Mouse (Mus musculus) neural tube, embryonic 15.5 days (tissue): ENCODE measurements at regions not wholly inside any gene's neighbourhood (a gene's known extent, or its start where the extent isn't known, plus 50 kb on each side); places are given as distances from the start of the nearest gene placed in this dataset.

Experiments
- ATAC-seq: fragments of 200-750 bp; cut with Nextera tagmentation; 2 replicates; pipeline ENCODE4 v1.8.0; 2017; ENCODE audit warnings: mild to moderate bottlenecking, moderate TSS enrichment, moderate library complexity; ENCODE audit not compliant: low FRiP score
- H3K27ac ChIP-seq: fragments of 300-500 bp; sonication (generic); replicated peaks from 2 replicates; pipeline ENCODE4 v1.5.1; 2015; ENCODE audit warnings: mild to moderate bottlenecking, inconsistent platforms
- H3K27me3 ChIP-seq: fragments of 300-500 bp; sonication (generic); replicated peaks from 2 replicates; pipeline ENCODE4 v1.6.1; 2015; ENCODE audit warnings: inconsistent platforms
- H3K36me3 ChIP-seq: fragments of 300-500 bp; sonication (generic); 2 replicates; pipeline ENCODE4 v1.6.1; 2015; ENCODE audit warnings: inconsistent platforms
- H3K4me1 ChIP-seq: fragments of 300-500 bp; sonication (generic); 2 replicates; pipeline ENCODE4 v1.6.1; 2015; ENCODE audit warnings: inconsistent platforms
- H3K4me2 ChIP-seq: fragments of 300-500 bp; sonication (generic); 2 replicates; pipeline ENCODE4 v1.6.1; 2015; ENCODE audit warnings: inconsistent platforms, mild to moderate bottlenecking, moderate library complexity
- H3K4me3 ChIP-seq: fragments of 300-500 bp; sonication (generic); replicated peaks from 2 replicates; pipeline ENCODE4 v1.5.1; 2015; ENCODE audit warnings: mild to moderate bottlenecking, inconsistent platforms
- H3K9ac ChIP-seq: fragments of 300-500 bp; sonication (generic); replicated peaks from 2 replicates; pipeline ENCODE4 v1.6.1; 2015; ENCODE audit warnings: mild to moderate bottlenecking, inconsistent platforms
- H3K9me3 ChIP-seq: fragments of 300-500 bp; sonication (generic); replicated peaks from 2 replicates; pipeline ENCODE4 v1.6.1; 2016; ENCODE audit warnings: inconsistent platforms
- WGBS: fragments of 180-500 bp; shearing (Covaris S2); methylation state at CpG from one replicate; pipeline ENCODE4 v1.1.7; 2015; ENCODE audit warnings: mixed read lengths; 5-methylcytosine and 5-hydroxymethylcytosine counted together

DNA sequence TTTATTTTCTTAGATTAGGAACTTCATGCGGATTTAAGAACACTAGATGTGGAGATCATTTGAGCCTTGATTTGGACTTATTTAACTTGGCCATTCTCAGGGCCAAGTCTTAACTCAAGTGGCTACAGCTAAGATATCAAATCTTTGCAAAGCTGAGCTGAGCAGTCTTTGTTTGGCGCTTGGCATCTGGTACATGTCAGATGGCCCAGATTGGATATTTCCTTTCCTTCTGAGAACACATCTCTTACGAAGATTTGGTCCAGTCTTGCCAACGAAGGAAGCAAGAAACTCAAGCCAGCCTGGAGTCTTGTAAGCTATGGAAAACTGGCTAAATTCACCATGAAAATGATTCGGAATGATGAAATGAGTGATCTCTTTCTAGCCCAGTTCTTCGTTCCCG lies 59.1 kb upstream of the Cdc42ep3 start:
- Histone ChIP-seq H3K4me2 (no peak overlapping the region), H3K9ac (no peak overlapping the region), H3K4me3 (no peak overlapping the region), H3K9me3 (no peaks in the 10 kb centered on the region), H3K27me3 (no peaks in the 10 kb centered on the region), H3K36me3 (no peaks in the 10 kb centered on the region), H3K4me1 (no peaks in the 10 kb centered on the region), H3K27ac (no peak overlapping the region)
- WGBS, result 95% methylated on average over 7 of the region's 7 CpGs
- ATAC-seq, result no peak

DNA sequence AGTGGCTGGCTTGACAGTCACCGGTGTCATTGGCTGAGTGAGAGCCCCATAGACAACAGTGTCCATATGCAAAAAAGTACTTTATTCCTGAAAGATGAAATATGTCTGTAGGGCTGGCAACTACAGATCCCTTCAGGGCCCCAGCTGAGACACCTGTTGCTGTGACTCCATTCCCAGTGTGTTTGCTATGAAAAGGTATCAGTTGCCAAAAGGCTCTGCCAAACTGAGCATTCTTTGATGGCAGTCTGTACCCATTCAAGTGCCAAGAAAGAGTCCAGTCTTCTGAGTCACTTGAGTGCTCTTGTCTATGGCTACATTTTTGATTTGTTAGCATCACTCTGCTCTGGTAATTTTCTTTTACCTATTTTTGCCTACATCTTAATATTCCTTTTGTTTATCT lies 63.1 kb upstream of the Cdc42ep3 start:
- Histone ChIP-seq H3K9ac (no peak overlapping the region), H3K27me3 (no peaks in the 10 kb centered on the region), H3K9me3 (no peaks in the 10 kb centered on the region), H3K4me1 (no peaks in the 10 kb centered on the region), H3K4me3 (no peak overlapping the region), H3K27ac (no peak overlapping the region), H3K36me3 (no peaks in the 10 kb centered on the region), H3K4me2 (no peak overlapping the region)
- 83% methylated on average over 1 of the region's 1 CpGs for WGBS
- no peak for ATAC-seq

DNA sequence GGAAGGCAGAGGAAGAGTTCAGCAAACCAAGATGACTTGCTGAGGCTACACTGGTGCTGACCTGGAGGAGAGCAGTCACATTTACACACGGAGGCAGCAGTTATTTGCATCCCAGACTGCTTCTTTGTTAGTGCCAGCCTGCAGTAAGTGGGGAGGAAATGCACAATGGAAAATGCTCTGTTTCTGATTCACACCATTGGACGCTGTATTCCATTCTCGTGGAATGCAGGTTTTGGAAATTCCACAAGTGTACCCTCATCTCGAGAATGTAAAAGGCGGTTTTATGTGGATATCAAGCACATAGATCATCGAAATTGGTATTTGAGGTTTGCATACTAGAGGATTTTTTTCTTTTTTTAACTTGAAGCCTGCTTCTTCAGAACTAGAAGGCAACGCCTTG lies 66.7 kb upstream of the Cdc42ep3 start:
- H3K9ac ChIP-seq, result no peak overlapping the region
- no peaks in the 10 kb centered on the region; the same call in 1 of the 2 replicates for H3K9me3 ChIP-seq
- 77% methylated on average over 7 of the region's 7 CpGs for WGBS
- no peaks in the 10 kb centered on the region for H3K27me3 ChIP-seq
- no peaks in the 10 kb centered on the region for H3K4me1 ChIP-seq
- no peak overlapping the region for H3K27ac ChIP-seq
- no peak overlapping the region for H3K4me3 ChIP-seq
- no peak overlapping the region for H3K4me2 ChIP-seq
- ATAC-seq, result no peak
- H3K36me3 ChIP-seq, result no peaks in the 10 kb centered on the region

DNA sequence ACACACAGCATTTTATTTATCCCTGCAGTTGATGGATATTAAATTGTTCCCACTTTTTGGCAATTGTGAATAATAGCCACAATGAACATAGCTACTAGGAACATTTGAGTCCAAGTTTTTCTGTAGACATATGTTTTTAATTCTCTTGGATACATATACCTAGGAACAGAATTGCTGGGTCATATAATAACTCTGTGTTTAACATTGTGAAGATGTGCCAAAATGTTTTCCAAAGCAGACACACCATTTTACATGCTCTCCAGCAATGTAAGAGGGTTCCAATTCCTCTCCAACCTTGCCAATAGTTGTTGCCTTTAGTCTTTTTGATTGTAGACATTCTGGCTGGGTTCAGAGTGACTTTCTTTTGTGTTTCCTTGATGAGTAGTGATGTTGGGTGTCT lies 84.3 kb upstream of the Cdc42ep3 start:
- H3K4me1 ChIP-seq, result no peaks in the 10 kb centered on the region
- H3K9ac ChIP-seq, result no peak overlapping the region
- H3K27ac ChIP-seq, result no peak overlapping the region
- no peaks in the 10 kb centered on the region for H3K27me3 ChIP-seq
- no peak overlapping the region for H3K4me3 ChIP-seq
- H3K9me3 ChIP-seq, result no peaks in the 10 kb centered on the region
- no peaks in the 10 kb centered on the region for H3K36me3 ChIP-seq
- no peak overlapping the region for H3K4me2 ChIP-seq
- no peak for ATAC-seq

DNA sequence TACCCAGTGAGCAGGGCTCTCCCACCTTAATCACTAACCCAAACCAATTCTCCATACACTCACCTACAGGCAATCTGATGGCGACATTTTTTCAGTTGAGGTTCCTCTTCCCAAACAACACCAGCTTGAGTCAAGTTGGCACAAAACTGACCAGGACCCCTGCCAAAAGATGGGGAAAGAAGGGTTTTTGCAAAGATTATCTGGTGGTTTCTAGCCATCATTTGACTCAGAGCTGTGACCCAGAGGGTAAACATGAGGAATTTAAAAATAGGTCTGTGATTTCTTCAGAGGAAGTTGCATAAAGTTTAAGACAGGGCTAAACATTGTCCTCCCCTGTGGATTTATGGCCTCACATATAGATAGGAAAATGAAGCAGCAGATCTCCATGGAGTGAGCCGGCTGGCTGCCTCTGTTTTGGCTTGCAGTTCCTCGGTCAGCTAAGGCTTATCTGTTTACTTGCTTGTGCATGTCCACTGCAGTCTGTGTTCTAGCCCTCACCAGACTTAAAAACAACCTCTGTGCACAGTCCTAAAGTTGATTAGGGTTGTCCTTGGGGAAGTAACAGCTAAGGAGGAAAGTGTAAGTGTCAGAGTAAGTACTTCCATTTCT lies 87.7 kb upstream of the Cdc42ep3 start:
- no peak for ATAC-seq
- Histone ChIP-seq H3K9ac (no peak overlapping the region), H3K4me2 (no peak overlapping the region), H3K9me3 (no peaks in the 10 kb centered on the region), H3K36me3 (no peaks in the 10 kb centered on the region), H3K27ac (no peak overlapping the region), H3K4me1 (no peaks in the 10 kb centered on the region), H3K27me3 (no peaks in the 10 kb centered on the region), H3K4me3 (no peak overlapping the region)
- WGBS, result 78% methylated on average over 3 of the region's 3 CpGs

DNA sequence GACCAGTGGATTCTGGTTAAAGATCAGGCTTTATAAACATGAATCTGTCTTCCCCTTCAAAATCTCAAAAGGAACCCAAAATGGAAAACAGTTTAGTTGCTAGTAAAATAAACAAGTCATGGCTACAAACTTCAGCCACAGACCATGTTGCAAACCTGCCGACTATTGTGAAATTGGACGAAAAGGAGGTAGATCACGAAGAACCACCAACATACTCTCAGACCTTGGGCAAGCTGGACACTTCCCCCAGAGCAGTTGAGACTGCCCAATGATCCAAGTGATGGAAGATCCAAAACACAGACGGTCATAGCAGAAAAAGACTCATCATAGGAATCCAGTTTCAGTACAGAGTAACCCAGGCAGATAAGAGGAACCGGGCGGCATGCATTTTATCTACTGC lies 92.3 kb upstream of the Cdc42ep3 start:
- Histone ChIP-seq H3K36me3 (no peaks in the 10 kb centered on the region), H3K9ac (no peak overlapping the region), H3K27ac (no peak overlapping the region), H3K9me3 (no peaks in the 10 kb centered on the region), H3K27me3 (no peaks in the 10 kb centered on the region), H3K4me3 (no peak overlapping the region), H3K4me2 (no peak overlapping the region), H3K4me1 (peaks cover 5% of the 10 kb centered on the region)
- no peak for ATAC-seq
- WGBS, result 96% methylated on average over 6 of the region's 6 CpGs

DNA sequence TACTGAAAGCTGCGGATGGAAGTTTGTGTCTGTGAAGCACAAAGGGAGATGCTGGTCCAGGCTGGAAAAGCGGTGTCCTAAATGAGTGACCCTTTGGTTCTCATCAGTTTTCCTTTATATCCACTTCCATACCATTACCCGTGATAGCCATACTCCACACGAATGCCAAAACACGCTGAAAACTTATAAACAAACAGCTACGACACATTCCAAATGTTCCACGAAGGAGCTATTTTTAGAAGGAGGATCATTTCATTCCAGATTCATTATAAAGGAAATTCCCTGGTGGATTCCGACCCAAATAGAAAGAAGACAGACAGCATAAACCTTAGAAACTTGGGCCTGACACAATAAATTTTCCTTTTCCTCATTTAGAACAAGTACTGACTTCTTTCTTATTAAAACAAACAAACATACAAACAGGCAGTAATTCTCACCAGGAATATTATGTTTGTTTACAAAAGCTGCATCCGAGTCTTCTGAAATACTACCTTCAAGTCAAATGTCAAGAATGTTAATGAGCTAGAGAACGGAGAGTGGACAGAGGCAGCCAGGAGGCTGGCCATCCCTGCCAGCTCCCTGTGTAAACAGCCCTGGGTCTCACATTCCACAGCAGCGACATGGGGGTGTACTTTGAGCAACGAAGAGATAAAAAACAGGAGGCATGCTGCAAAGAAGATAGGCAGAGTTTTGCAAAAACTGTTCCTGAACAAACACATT lies 96.4 kb upstream of the Cdc42ep3 start:
- Histone ChIP-seq H3K4me1 (peaks cover 16% of the 10 kb centered on the region), H3K36me3 (no peaks in the 10 kb centered on the region), H3K27me3 (no peaks in the 10 kb centered on the region), H3K27ac (no peak overlapping the region), H3K9ac (no peak overlapping the region), H3K4me2 (no peak overlapping the region), H3K9me3 (no peaks in the 10 kb centered on the region), H3K4me3 (no peak overlapping the region)
- WGBS, result 25% methylated on average over 12 of the region's 12 CpGs
- ATAC-seq, result no peak

DNA sequence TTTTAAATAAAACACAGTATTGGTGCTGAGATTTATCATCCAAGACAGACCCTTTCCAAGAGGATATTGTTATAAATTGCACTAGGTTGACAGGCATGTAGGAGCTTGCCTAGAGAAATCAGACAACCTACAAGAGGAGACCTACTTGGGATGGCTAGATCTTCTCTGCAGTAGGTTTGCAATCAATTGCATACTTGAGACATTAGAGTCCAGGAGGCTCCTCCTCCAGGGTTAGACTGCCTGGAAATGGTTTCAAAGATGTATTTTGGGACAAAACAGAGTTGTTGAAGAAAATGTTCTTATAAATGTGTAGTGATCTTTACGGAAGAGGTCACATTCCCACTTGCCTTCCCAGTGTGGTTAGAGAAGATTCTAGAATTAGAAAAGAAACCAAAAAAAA lies 98.9 kb upstream of the Cdc42ep3 start:
- H3K27me3 ChIP-seq, result no peaks in the 10 kb centered on the region
- 94% methylated on average over 1 of the region's 1 CpGs for WGBS
- H3K9me3 ChIP-seq, result no peaks in the 10 kb centered on the region
- H3K9ac ChIP-seq, result no peak overlapping the region
- ATAC-seq, result no peak
- H3K4me2 ChIP-seq, result no peak overlapping the region
- no peak overlapping the region for H3K27ac ChIP-seq
- H3K36me3 ChIP-seq, result no peaks in the 10 kb centered on the region
- H3K4me1 ChIP-seq, result peaks cover 16% of the 10 kb centered on the region
- H3K4me3 ChIP-seq, result no peak overlapping the region

DNA sequence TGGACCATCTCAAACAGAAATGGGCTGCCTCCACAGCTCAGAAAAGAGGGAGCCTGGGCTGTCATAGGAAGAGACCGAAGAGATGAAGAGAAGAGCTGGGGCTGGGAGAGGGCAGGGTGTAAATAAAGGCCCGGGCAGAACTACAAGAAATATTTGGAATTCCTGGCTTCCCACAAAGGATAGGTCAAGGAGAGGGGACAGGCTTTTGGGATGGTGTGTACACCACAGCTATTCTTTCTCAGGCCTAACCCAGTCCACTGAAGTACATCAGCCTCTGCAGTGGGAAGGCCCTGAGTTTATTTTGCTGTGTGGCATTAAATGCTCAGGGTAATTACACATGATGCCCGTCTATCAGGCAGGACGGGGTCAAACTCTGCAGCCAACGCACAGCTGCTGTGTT lies 99.6 kb upstream of the Cdc42ep3 start:
- H3K4me2 ChIP-seq, result no peak overlapping the region
- no peak overlapping the region for H3K9ac ChIP-seq
- no peaks in the 10 kb centered on the region for H3K9me3 ChIP-seq
- peaks cover 16% of the 10 kb centered on the region for H3K4me1 ChIP-seq
- no peak overlapping the region for H3K27ac ChIP-seq
- no peak for ATAC-seq
- H3K36me3 ChIP-seq, result no peaks in the 10 kb centered on the region
- 43% methylated on average over 5 of the region's 5 CpGs for WGBS
- H3K27me3 ChIP-seq, result no peaks in the 10 kb centered on the region
- H3K4me3 ChIP-seq, result no peak overlapping the region

DNA sequence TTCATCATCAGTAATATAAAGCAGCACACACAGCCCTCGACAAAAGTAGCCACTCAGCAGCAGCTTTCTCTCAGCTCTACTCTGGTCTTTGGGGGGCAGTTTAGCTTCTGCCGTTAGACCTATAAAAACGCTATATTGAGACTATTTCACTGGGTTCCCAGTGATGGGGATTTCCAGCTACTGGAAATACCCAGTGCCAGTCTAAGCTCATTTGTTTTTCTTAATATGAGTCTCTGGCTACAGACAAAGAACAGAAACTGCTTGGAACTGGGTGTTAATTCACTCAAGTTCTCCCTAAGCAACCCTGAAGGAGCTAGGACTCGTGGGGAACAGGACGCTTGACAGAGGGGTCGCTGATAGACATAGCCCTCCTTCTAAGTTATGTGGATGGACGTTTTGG lies 100.3 kb upstream of the Cdc42ep3 start:
- Histone ChIP-seq H3K27me3 (no peaks in the 10 kb centered on the region), H3K4me1 (peaks cover 16% of the 10 kb centered on the region), H3K9me3 (no peaks in the 10 kb centered on the region), H3K4me3 (no peak overlapping the region), H3K36me3 (no peaks in the 10 kb centered on the region), H3K27ac (no peak overlapping the region), H3K9ac (no peak overlapping the region), H3K4me2 (no peak overlapping the region)
- no peak for ATAC-seq
- WGBS, result 56% methylated on average over 7 of the region's 7 CpGs

DNA sequence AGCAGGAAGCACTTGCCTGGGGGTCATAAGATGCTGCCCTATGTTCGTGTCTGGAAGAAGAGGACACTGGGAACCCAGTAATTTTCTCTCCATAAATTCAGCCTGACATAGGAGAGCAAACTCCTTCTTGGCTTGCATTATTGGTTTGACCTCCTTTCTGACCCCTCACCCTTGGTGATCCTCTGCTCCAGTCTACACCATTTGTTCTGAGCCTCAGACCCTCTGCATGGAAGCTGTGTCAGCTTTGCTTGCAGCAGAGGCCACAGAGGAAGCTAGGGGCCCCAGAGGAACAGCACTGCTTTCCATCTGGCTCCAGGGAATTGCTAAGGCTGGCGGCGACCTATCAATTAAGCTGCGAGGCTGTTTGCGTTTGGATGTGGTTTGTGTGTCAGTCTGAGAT lies 102.7 kb upstream of the Cdc42ep3 start:
- no peak overlapping the region for H3K27ac ChIP-seq
- no peak overlapping the region for H3K4me2 ChIP-seq
- no peak overlapping the region for H3K4me3 ChIP-seq
- H3K27me3 ChIP-seq, result no peaks in the 10 kb centered on the region
- no peak for ATAC-seq
- 41% methylated on average over 5 of the region's 5 CpGs for WGBS
- H3K4me1 ChIP-seq, result peaks cover 11% of the 10 kb centered on the region
- no peak overlapping the region for H3K9ac ChIP-seq
- H3K9me3 ChIP-seq, result no peaks in the 10 kb centered on the region
- no peaks in the 10 kb centered on the region for H3K36me3 ChIP-seq

DNA sequence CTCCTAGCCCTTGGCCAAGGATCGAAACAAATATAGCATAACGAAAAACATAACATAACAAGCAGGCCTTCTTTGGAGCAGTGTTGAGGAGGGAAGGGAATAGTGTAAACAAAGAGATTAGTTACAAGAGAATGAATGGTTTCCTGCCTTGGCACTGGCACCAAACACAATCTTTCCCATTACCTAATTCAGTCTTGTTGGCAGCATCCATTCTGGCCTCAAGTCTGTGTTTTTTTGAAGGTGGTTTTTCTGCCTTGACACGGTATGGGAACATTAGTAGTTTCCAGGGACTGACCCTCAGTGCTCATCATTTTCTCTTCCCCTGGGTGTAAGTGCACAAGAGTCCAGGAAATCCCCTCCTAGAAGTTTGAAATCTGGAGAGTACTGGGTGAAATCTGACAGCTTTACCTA lies 106.8 kb upstream of the Cdc42ep3 start:
- WGBS, result 61% methylated on average over 3 of the region's 3 CpGs
- no peaks in the 10 kb centered on the region for H3K36me3 ChIP-seq
- no peaks in the 10 kb centered on the region for H3K9me3 ChIP-seq
- H3K9ac ChIP-seq, result no peak overlapping the region
- no peak for ATAC-seq
- H3K4me2 ChIP-seq, result no peak overlapping the region
- no peak overlapping the region for H3K4me3 ChIP-seq
- H3K27me3 ChIP-seq, result no peaks in the 10 kb centered on the region
- H3K4me1 ChIP-seq, result no peaks in the 10 kb centered on the region
- H3K27ac ChIP-seq, result no peak overlapping the region
